In genomic region chr11:77876760-77877148, GRCm38 (mm10) we compare ENCODE assay signal across 9 mouse cellular contexts. TPM values are rescaled to one million over a fixed set of nuclear protein-coding genes. Genes with fewer than 3 reads are reported as not detected.
DNase-seq lines count a peak whose midpoint lies in the region; ATAC-seq and TF ChIP-seq lines count a peak whose summit lies in the region.
"Had no signal": no experiment of that assay in that cellular context is flagged by ENCODE, and none has a peak within 500 bp of the region (broad histone marks: within the 10 kb centered on the region; RNA-seq: fewer than 3 reads in every experiment).

No protein-coding gene starts in this region.

- 57% methylated on average over 11 of the region's 11 CpGs for WGBS in embryonic facial prominence, embryonic 13.5 days
- WGBS in midbrain, embryonic 10.5 days, result 45% methylated on average over 11 of the region's 11 CpGs
- 45% methylated on average over 11 of the region's 11 CpGs for WGBS in stomach, postnatal 0 days

- H3K27me3 ChIP-seq in embryonic facial prominence, embryonic 13.5 days, result peaks cover 28% of the 10 kb centered on the region; the same call in 1 of the 2 replicates
- H3K27me3 ChIP-seq in midbrain, embryonic 10.5 days (ENCODE audit: low read depth, poor library complexity, severe bottlenecking), result peaks cover 71% of the 10 kb centered on the region
- H3K27me3 ChIP-seq in stomach, postnatal 0 days (ENCODE audit: control insufficient read depth, insufficient read depth, low read length), result no peaks in the 10 kb centered on the region

- H3K4me3 ChIP-seq in left cerebral cortex, adult 2 months, result no peak overlapping the region; the same call in 1 of the 2 replicates
- no peak overlapping the region for H3K4me3 ChIP-seq in embryonic facial prominence, embryonic 13.5 days
- H3K4me3 ChIP-seq in midbrain, embryonic 10.5 days, result peak overlapping the region; percentile 19; the same call in 1 of the 2 replicates
- H3K4me3 ChIP-seq in stomach, postnatal 0 days (ENCODE audit: low read depth, low read length), result no peak overlapping the region

- intact Hi-C loops in left cerebral cortex, adult 2 months (cut with DNase I), result no loop called here
- intact Hi-C loops in left cerebral cortex, postnatal 14 days (cut with DNase I), result no loop called here

- no peak for TF ChIP-seq CTCF in left cerebral cortex, adult 2 months (IDR thresholded peaks at IDR 0.05)
- no peak for TF ChIP-seq CTCF in stomach, postnatal 0 days (IDR thresholded peaks at IDR 0.05; ENCODE audit: low read depth)

- H3K27ac ChIP-seq in left cerebral cortex, adult 2 months, result peak overlapping the region; percentile 88
- H3K27ac ChIP-seq in embryonic facial prominence, embryonic 13.5 days, result peak overlapping the region; percentile 39; the same call in 1 of the 2 replicates
- peak overlapping the region; percentile 78 for H3K27ac ChIP-seq in midbrain, embryonic 10.5 days (replicated peaks)
- H3K27ac ChIP-seq in stomach, postnatal 0 days (replicated peaks), result no peak overlapping the region; the same call in 1 of the 2 replicates

- H3K4me1 ChIP-seq in embryonic facial prominence, embryonic 13.5 days, result peaks cover 32% of the 10 kb centered on the region
- H3K4me1 ChIP-seq in midbrain, embryonic 10.5 days, result peaks cover 50% of the 10 kb centered on the region
- 0 out of 2 replicates have a peak, but pooled peaks cover 3% of the 10 kb centered on the region for H3K4me1 ChIP-seq in stomach, postnatal 0 days (replicated peaks; ENCODE audit: control insufficient read depth, insufficient read depth)

- H3K36me3 ChIP-seq in embryonic facial prominence, embryonic 13.5 days, result no peaks in the 10 kb centered on the region
- H3K36me3 ChIP-seq in midbrain, embryonic 10.5 days, result no peaks in the 10 kb centered on the region
- H3K36me3 ChIP-seq in stomach, postnatal 0 days (ENCODE audit: control insufficient read depth, insufficient read depth, low read length), result no peaks in the 10 kb centered on the region

- H3K4me2 ChIP-seq in embryonic facial prominence, embryonic 13.5 days, result no peak overlapping the region
- H3K4me2 ChIP-seq in stomach, postnatal 0 days (replicated peaks; ENCODE audit: low read depth), result no peak overlapping the region

- no peaks in the 10 kb centered on the region for H3K9me3 ChIP-seq in embryonic facial prominence, embryonic 13.5 days
- H3K9me3 ChIP-seq in midbrain, embryonic 10.5 days (replicated peaks), result no peaks in the 10 kb centered on the region
- H3K9me3 ChIP-seq in stomach, postnatal 0 days (ENCODE audit: control insufficient read depth, low read length), result no peaks in the 10 kb centered on the region

- TF ChIP-seq EP300 in stomach, postnatal 0 days (optimal IDR thresholded peaks at IDR 0.05), result no peak

- no peak for ATAC-seq in embryonic facial prominence, embryonic 13.5 days (ENCODE audit: insufficient number of reproducible peaks, insufficient read depth, low FRiP score, low TSS enrichment, low read depth)
- no peak for ATAC-seq in stomach, postnatal 0 days (ENCODE audit: low FRiP score, low TSS enrichment)

- H3K9ac ChIP-seq in embryonic facial prominence, embryonic 13.5 days, result no peak overlapping the region
- H3K9ac ChIP-seq in stomach, postnatal 0 days (ENCODE audit: low read length), result no peak overlapping the region

- peak in 1 of 2 experiments; percentile 44 for DNase-seq in left cerebral cortex, adult 2 months (ENCODE audit: extremely low spot score in 1 of 2, low spot score in 2 of 2)
- no peak for DNase-seq in left cerebral cortex, postnatal 14 days (ENCODE audit: low spot score in 2 of 2)
- DNase-seq in R1 (ENCODE audit: low read depth, low spot score), result peak; percentile 84
- peak; percentile 39 for DNase-seq in midbrain, embryonic 10.5 days (ENCODE audit: low spot score)
- no peak for DNase-seq in urinary bladder, postnatal 10 days (ENCODE audit: low spot score)
- no peak for DNase-seq in stomach, postnatal 0 days (ENCODE audit: low spot score)
- no peak for DNase-seq in urinary bladder, postnatal 4 days (ENCODE audit: low spot score in 2 of 2)
- DNase-seq: right cerebral cortex, adult 18-20 months had no signal

RNA-seq across cellular contexts. Expression of gene Pipox, which starts 17.1 kb away (rescaled TPM):
- 1 to 10 TPM in 1 of 2 experiments, under 1 TPM in 1; 0.70 to 1.3 TPM for total RNA-seq in left cerebral cortex, adult 2 months (2021)
- under 1 TPM; 0.18 to 0.70 TPM for total RNA-seq in left cerebral cortex, postnatal 14 days (2021)
- 1.1 and 1.3 TPM in 2 replicates for polyA plus RNA-seq in embryonic facial prominence, embryonic 13.5 days (2015; fragmentation: Nextera tagmentation; extraction: Ambion mirVana)
- polyA plus RNA-seq in midbrain, embryonic 10.5 days (2016; fragmentation: Nextera tagmentation; extraction: Ambion mirVana), result 9.0 and 16.5 TPM in 2 replicates
- 8.4 and 10.1 TPM in 2 replicates for polyA plus RNA-seq in stomach, postnatal 0 days (2015; fragmentation: Nextera tagmentation; extraction: Ambion mirVana)

RNA-seq across cellular contexts. Expression of gene Sez6, which starts 53.8 kb away (rescaled TPM):
- total RNA-seq in left cerebral cortex, adult 2 months (2021), result 100 to 1,000 TPM; 127 to 157 TPM
- 100 to 1,000 TPM; 153 to 196 TPM for total RNA-seq in left cerebral cortex, postnatal 14 days (2021)
- 1.5 and 2.6 TPM in 2 replicates for polyA plus RNA-seq in embryonic facial prominence, embryonic 13.5 days (2015; fragmentation: Nextera tagmentation; extraction: Ambion mirVana)
- 3.5 and 7.1 TPM in 2 replicates for polyA plus RNA-seq in midbrain, embryonic 10.5 days (2016; fragmentation: Nextera tagmentation; extraction: Ambion mirVana)
- 1.2 and 1.4 TPM in 2 replicates for polyA plus RNA-seq in stomach, postnatal 0 days (2015; fragmentation: Nextera tagmentation; extraction: Ambion mirVana)

Comparison
In these comparisons a context has a peak if more than half of its experiments do, and no peak if none do; other contexts are left out.
1. DNase-seq: peak in R1 (single experiment) and midbrain, embryonic 10.5 days (single experiment); none in left cerebral cortex, postnatal 14 days (0 of 2), urinary bladder, postnatal 10 days (single experiment), stomach, postnatal 0 days (single experiment) and urinary bladder, postnatal 4 days (0 of 2).